Mouse (Mus musculus) bone marrow macrophage, adult 2 months (primary cell): Measurements from ENCODE around the gene Angptl6. TPM values are rescaled to one million over a fixed set of nuclear protein-coding genes. Genes with fewer than 3 reads are reported as not detected.
A peak's percentile ranks its signal among the peaks of the same experiment; 100 is the strongest.

Source experiments
- H3K27ac ChIP-seq: 2 replicates; pipeline ENCODE4 v1.5.1; 2012; ENCODE audit warnings: low read depth, low read length; ENCODE audit not compliant: insufficient read depth
- H3K4me1 ChIP-seq: 2 replicates; pipeline ENCODE4 v1.6.1; 2012; ENCODE audit warnings: low read length; ENCODE audit not compliant: control insufficient read depth, insufficient read depth
- H3K4me3 ChIP-seq: 2 replicates; pipeline ENCODE4 v1.5.1; 2012; ENCODE audit warnings: mild to moderate bottlenecking, low read length, moderate library complexity; ENCODE audit not compliant: insufficient read depth
- CTCF ChIP-seq: IDR thresholded peaks from 2 replicates; pipeline ENCODE4 v1.5.1; 2012; ENCODE audit warnings: low read depth, mild to moderate bottlenecking, low read length, moderate library complexity
- POLR2A ChIP-seq: IDR thresholded peaks from 2 replicates; pipeline ENCODE4 v1.6.1; 2012; ENCODE audit warnings: mild to moderate bottlenecking, low read depth, low read length, borderline replicate concordance
- polyA plus RNA-seq: library from polyadenylated mRNA; stranded (reverse); fragments of >200 nt; gene quantifications from 2 replicates; pipeline ENCODE4 v1.2.4, GENCODE M21; 2012; ENCODE audit not compliant: missing spikeins, insufficient read depth, insufficient read length

The Angptl6 gene
- polyA plus RNA-seq, 1 experiment: 1.7 TPM

- no peak for TF ChIP-seq CTCF
- Histone ChIP-seq H3K27ac (no peak overlapping the region), H3K4me1 (peaks cover 5% of the 10 kb centered on the region), H3K4me3 (no peak overlapping the region)
These were observed 6.0 kb downstream of the Angptl6 start for GRCm38 (mm10) chr9:20873521-20873920.

DNA sequence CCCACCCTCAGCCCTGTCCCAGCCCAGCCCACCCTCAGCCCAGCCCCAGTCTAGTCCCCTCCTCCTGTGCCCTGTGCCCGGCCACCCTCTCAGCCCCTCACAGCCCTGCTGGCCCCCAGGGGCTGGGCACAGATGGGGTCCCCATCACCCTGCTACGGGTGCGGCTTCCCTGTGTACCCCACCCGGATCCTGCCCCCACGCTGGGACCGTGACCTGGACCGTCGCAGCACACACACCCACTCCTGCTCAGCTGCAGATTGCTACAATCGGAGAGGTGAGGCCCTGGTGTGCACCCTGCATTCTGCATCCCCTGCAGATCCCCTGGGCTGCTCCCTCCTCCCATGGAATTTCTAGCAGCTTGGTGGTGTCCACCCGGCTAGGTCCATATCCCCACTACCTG, 6.5 kb downstream of the Angptl6 start:
- H3K4me3 ChIP-seq: no peak overlapping the region
- H3K4me1 ChIP-seq: peaks cover 5% of the 10 kb centered on the region
- TF ChIP-seq CTCF (no peak), POLR2A (no peak)
- no peak overlapping the region for H3K27ac ChIP-seq

DNA sequence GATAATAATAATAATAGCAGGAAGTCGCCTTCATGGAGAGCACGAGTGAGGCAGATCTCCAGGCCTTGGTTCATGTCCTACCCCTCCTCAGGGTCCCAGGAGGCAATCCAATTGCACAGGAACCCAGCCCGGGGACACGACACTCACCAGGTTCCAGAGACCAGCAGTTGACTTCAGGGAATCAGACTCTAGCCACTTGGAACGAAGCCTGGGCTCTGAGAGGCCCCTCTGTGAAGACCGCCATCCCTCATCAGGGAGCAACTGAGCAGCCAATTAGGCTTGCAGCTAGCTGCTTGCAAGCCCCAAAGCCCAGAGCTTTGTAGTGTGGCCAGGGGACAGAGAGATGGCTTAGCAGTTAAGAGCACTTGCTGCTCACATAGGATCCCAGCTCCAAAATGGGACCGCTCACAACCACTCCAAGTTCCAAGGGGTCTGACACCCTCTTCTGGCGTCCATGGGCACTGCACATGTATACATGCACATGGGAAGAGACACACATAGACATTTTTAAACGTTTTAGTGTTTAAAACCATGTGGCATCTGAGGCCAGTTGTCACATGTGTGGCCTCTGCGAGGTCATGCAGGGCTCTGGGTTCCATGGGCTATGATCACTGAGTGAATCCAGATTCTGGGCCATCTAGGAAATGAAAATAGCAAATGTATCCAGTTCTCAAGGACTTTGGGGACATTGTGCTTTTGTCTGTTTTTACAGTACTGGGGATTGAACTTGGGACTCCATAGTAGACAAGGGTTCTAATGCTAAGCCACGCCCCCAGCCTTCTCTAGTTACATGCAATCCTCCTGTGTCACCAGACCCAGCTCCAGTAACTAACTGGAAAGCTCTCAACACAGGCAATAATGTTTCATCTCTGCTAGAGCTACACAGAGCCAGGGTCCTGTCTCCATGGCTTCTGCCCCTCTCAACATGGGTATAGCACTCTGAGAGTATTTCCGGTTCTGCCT, 9.0 kb downstream of the Angptl6 start:
- Histone ChIP-seq H3K27ac (no peak overlapping the region), H3K4me3 (no peak overlapping the region), H3K4me1 (0 out of 2 replicates have a peak, but pooled peaks cover 2% of the 10 kb centered on the region)
- TF ChIP-seq POLR2A (no peak), CTCF (no peak)

DNA sequence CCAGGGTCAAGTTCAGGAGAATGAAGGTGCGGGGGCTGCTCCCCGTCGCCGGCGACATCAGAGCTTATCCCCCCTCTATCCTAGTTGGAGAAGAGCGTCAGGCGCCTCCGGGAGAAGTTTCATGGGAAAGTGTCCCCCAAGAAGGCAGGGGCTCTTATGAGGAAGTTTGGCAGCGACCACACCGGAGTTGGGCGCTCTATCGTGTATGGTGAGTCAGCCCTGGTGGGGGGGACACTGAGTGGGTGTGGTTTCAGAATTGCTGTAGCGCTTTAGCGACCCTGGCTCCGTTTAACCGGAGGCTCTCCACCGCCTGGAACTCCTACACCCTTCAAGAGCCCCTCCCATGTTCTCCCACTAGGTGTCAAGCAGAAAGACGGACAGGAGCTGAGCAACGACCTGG, 10.3 kb downstream of the Angptl6 start:
- Histone ChIP-seq H3K4me1 (0 out of 2 replicates have a peak, but pooled peaks cover 2% of the 10 kb centered on the region), H3K4me3 (peak overlapping the region; percentile 83), H3K27ac (no peak overlapping the region; the same call in 1 of the 2 replicates)
- no peak for TF ChIP-seq CTCF
- no peak for TF ChIP-seq POLR2A

DNA sequence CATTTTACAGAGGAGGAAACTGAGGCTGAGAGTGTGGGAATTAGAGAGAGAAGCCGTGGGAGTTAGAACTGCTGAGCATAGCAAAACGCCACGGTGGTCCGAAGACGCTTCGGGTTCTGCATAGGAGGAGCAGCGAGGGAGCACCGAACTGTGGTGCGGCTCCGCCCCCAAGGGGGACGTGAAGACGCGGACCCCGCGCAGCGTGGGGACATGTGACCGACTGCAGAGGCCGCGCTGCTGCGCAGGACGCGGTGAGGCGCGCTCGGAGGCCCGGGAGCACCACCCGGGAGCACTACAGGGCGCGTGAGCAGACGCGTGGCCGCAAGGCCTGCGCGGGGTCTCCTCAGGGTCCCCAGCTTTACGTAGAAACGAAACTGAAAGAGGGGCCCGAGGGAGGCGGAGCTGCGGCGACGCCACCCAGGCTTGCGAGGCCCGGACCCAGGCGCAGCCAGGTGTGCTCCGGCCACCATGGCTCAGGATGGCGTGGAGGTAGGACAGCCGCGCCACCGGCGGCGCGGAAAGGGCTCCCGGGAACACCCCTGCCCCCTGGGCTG, 11.0 kb downstream of the Angptl6 start, which contains the start of gene A230050P20Rik:
Gene A230050P20Rik, plus strand, starts transcription at position 195 of the 554 bp plus-strand sequence.
- Histone ChIP-seq H3K4me3 (peak within 1 kb of the TSS; percentile 83), H3K27ac (peak within 1 kb of the TSS; percentile 0; the same call in 1 of the 2 replicates), H3K4me1 (0 out of 2 replicates have a peak, but pooled peaks cover 2% of the 10 kb centered on the region)
- TF ChIP-seq CTCF (no peak), POLR2A (no peak)

- no peak for TF ChIP-seq CTCF
- Histone ChIP-seq H3K4me3 (no peak overlapping the region), H3K4me1 (0 out of 2 replicates have a peak, but pooled peaks cover 2% of the 10 kb centered on the region), H3K27ac (no peak overlapping the region)
These were observed 12.6 kb downstream of the Angptl6 start for GRCm38 (mm10) chr9:20866879-20867278.

GRCm38 (mm10) chr9:20862225-20862624, 17.3 kb downstream of the Angptl6 start:
- H3K4me3 ChIP-seq: no peak overlapping the region
- H3K4me1 ChIP-seq: no peaks in the 10 kb centered on the region
- no peak for TF ChIP-seq CTCF
- TF ChIP-seq POLR2A: no peak
- no peak overlapping the region for H3K27ac ChIP-seq

DNA sequence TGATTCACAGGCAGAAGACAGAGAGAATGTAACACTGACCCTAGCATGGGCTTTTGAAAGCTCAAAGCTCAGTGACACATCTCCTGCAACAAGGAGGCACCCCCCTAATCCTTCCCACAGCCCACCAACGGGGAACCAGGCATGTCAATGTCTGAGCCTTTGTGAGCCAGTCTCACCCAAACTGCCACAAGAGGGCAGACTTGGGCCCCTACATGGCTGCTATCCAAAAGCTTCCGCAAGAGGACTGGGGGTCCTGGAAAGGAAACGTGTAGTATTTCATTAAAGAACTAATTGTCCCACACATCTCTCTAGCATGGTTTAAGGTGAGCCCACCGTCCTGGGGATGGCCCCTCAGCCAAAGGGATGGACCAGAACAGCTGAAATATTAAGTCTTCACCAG, 17.7 kb downstream of the Angptl6 start:
- Histone ChIP-seq H3K27ac (no peak overlapping the region), H3K4me3 (no peak overlapping the region), H3K4me1 (no peaks in the 10 kb centered on the region)
- TF ChIP-seq POLR2A (no peak), CTCF (peak; percentile 79)

GRCm38 (mm10) chr9:20859926-20860325, 19.6 kb downstream of the Angptl6 start:
- TF ChIP-seq CTCF (no peak), POLR2A (no peak)

DNA sequence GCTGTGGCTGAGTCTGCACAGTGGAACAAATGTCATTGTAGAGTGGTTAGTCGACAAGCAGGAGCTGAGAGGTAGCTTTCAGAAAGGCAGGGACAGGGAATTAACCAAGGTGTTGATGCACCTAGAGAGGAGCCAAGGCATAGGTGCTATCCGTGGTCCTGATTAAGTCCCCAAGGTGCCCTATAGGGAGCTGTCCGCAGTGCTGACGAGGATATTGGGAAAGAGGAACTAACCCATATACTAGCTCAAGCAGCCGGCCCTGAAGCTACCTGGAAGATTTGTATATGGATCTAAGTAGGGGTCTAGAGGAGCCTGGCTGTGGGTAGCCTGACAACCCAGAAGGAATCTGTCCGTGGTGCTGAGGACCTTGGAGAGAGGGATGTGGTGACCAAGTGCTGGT, 22.4 kb downstream of the Angptl6 start:
- Histone ChIP-seq H3K27ac (no peak overlapping the region), H3K4me3 (no peak overlapping the region), H3K4me1 (no peaks in the 10 kb centered on the region)
- TF ChIP-seq CTCF (no peak), POLR2A (no peak)

More at GRCm38 (mm10) chr9:20859926-20860325, 19.6 kb downstream of the Angptl6 start:
- H3K27ac ChIP-seq: no peak overlapping the region
- no peak overlapping the region for H3K4me3 ChIP-seq
- no peaks in the 10 kb centered on the region for H3K4me1 ChIP-seq
